Mouse (Mus musculus) limb, embryonic 15.5 days (tissue): ENCODE results near the gene Ifi204. TPM values are rescaled to one million over a fixed set of nuclear protein-coding genes. Genes with fewer than 3 reads are reported as not detected.
"Not testable (repeated sequence)": the region's sequence is repeated elsewhere in the genome, so short reads cannot be mapped to it uniquely, and the experiment has no call there.

Experiments
- ATAC-seq: fragments of 200-750 bp; cut with Nextera tagmentation; 2 replicates; pipeline ENCODE4 v1.8.0; 2017; ENCODE audit warnings: low read depth, moderate TSS enrichment; ENCODE audit not compliant: insufficient number of reproducible peaks, low FRiP score, low TSS enrichment
- H3K27ac ChIP-seq: fragments of 300-500 bp; sonication (generic); 2 replicates; pipeline ENCODE4 v1.5.1; 2015; ENCODE audit warnings: moderate library complexity, mild to moderate bottlenecking, inconsistent platforms
- H3K27me3 ChIP-seq: fragments of 300-500 bp; sonication (generic); 2 replicates; pipeline ENCODE4 v1.6.1; 2015; ENCODE audit warnings: inconsistent platforms
- H3K36me3 ChIP-seq: fragments of 300-500 bp; sonication (generic); 2 replicates; pipeline ENCODE4 v1.6.1; 2015; ENCODE audit warnings: inconsistent platforms
- H3K4me1 ChIP-seq: fragments of 300-500 bp; sonication (generic); 2 replicates; pipeline ENCODE4 v1.6.1; 2015; ENCODE audit warnings: inconsistent platforms
- H3K4me2 ChIP-seq: fragments of 300-500 bp; sonication (generic); 2 replicates; pipeline ENCODE4 v1.6.1; 2015; ENCODE audit warnings: mild to moderate bottlenecking, inconsistent platforms
- H3K4me3 ChIP-seq: fragments of 300-500 bp; sonication (generic); 2 replicates; pipeline ENCODE4 v1.5.1; 2015; ENCODE audit warnings: mild to moderate bottlenecking, inconsistent platforms
- H3K9ac ChIP-seq: fragments of 300-500 bp; sonication (generic); 2 replicates; pipeline ENCODE4 v1.6.1; 2015; ENCODE audit warnings: inconsistent platforms
- H3K9me3 ChIP-seq: fragments of 300-500 bp; sonication (generic); 2 replicates; pipeline ENCODE4 v1.6.1; 2016; ENCODE audit warnings: inconsistent platforms
- WGBS: fragments of 180-500 bp; shearing (Covaris S2); methylation state at CpG from one replicate; pipeline ENCODE4 v1.1.7; 2015; 5-methylcytosine and 5-hydroxymethylcytosine counted together
- polyA plus RNA-seq: library from polyadenylated mRNA; unstranded; fragments of >200 nt; fragmentation: Nextera tagmentation; extraction: Ambion mirVana; gene quantifications from 2 replicates; pipeline ENCODE4 v1.2.1, GENCODE M21; 2015

Ifi204 gene
- 2.9 and 3.1 TPM in 2 replicates for polyA plus RNA-seq

DNA sequence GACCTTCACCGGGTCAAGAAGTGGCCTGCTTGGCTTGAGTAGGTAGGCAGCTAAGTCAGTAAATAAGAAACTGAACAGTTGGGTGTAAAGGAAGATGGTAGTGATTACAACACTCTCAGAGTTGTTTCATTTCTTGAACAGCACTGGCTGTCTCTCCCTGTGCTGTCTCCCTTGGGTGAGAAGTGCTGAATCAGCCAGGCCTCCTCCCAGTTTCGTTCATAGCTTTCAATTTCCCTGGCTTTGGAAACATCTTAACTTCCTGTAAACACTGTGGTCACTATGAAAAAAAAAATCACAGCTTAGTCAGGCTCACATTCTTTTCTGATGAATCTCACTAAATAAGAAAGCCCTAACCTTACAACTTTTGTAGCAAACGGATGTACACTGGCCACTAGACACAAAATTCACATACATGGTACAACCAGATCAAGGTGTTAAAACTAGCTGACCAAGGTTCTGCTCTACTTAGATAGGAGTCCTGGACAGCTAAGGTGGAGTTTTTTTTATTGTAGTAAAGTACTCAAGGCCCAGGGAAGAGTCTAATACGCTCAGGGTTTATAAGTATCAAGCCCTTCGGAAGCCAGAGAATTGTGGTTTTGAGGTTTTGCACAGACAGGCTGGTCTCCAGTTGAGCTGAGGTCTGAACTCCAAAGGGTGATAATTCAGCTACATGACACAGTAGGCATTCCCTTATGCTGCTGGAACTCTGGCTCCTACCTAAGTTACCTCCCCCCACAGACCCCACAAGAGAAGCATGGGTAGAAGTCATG, at the start of gene Ifi204:
Ifi204 (minus strand) TSS at position 96 of the 770 bp plus-strand sequence.
- not testable (repeated sequence) for H3K36me3 ChIP-seq, H3K9ac ChIP-seq, H3K9me3 ChIP-seq, H3K27ac ChIP-seq, ATAC-seq, H3K4me1 ChIP-seq, H3K4me3 ChIP-seq, H3K4me2 ChIP-seq, H3K27me3 ChIP-seq
- WGBS = 75% methylated on average over 5 of the region's 5 CpGs

DNA sequence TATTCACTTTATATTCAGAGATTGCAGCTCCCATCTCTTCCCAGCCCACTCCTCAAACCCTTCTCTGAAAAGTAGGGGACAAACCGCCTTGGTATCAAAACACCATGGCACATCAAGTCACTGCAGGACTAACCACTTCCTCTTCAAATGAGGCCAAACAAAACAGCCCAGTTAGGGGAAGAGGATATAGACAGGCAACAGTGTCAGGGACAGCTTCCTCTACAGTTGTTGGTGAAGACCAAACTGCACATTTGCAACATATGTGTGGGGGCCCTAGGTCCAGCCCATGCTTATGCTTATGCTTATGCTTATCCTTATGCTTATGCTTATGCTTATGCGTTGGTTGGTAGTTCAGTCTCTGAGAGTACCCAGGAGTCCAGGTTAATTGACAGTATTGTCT, 42.6 kb upstream of the Ifi204 start:
- H3K27me3 ChIP-seq, H3K27ac ChIP-seq, H3K9me3 ChIP-seq, H3K36me3 ChIP-seq, ATAC-seq, H3K4me2 ChIP-seq, H3K9ac ChIP-seq, H3K4me3 ChIP-seq, H3K4me1 ChIP-seq: not testable (repeated sequence)
- WGBS = 79% methylated on average over 2 of the region's 2 CpGs

DNA sequence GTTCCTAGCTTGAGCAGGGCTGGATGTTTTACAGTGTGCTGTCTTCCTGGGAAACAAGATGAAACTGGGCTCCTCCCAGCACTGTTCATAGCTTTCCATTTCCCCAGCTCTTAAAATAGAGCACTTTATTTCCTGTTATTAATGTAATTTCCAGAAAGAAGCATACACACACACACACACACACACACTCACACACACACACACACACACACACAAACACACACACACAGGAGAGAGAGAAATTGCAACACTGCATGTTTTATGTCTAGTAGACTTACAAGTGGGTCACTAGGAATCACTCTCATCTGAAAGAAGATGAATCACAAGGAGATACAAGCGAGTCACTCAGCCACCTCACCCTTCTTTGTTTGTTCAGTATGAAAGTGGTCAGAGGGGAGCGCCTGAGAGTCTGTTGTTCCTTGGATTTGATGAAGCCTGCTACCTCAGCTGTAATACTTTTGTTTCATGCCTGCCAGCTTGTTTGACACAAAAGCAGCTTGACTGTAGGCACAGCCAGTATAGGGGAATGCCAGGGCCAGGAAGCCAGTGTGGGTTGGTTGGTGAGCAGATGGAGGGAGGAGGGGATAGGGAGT, 36.0 kb upstream of the Ifi204 start:
- H3K4me3 ChIP-seq, H3K9me3 ChIP-seq, ATAC-seq, H3K27me3 ChIP-seq, H3K9ac ChIP-seq, H3K4me1 ChIP-seq, H3K4me2 ChIP-seq, H3K27ac ChIP-seq, H3K36me3 ChIP-seq: not testable (repeated sequence)
- WGBS = 79% methylated on average over 2 of the region's 2 CpGs

DNA sequence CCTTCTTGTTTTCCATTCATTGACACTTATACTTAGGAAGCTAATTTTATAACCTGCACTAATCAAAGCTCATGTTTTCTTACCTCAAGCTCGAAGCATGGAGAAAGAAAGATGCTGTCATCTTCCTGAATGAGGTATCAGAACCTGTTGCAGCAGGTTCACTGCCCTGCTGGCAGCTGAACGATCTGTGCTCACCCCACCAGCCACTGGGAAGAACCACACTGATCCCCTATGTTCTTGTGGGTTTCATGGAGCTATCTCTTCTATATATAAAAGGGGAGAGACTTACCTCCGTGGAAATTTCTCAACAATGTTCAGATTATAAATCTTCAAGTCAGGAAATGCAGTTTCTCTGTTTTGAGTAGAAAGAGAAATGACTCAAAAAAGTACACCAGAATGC, 35.5 kb upstream of the Ifi204 start:
- H3K4me1 ChIP-seq, ATAC-seq, H3K27ac ChIP-seq, H3K4me2 ChIP-seq, H3K9ac ChIP-seq, H3K9me3 ChIP-seq, H3K36me3 ChIP-seq, H3K4me3 ChIP-seq, H3K27me3 ChIP-seq: not testable (repeated sequence)
- WGBS = 52% methylated on average over 3 of the region's 3 CpGs

DNA sequence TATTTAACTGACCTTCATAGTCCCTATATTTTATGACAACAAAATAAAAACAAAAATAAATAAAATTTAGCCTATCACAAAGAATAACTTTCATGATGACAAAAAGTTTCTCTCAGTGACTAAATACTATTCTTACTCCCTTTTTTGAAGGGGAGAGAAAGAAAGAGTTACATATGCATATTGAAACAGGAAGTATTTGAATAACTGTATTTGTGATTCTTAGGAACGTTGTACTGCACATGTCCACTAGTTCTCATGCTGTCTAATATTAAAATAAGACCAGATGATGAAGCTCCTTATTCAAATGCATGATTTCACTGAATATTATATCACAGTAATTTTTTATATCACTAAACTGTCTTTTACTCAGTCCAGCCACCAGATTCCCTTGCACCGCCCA, 35.0 kb upstream of the Ifi204 start:
- H3K4me1 ChIP-seq, H3K9me3 ChIP-seq, H3K9ac ChIP-seq, H3K4me2 ChIP-seq, H3K4me3 ChIP-seq, H3K36me3 ChIP-seq, H3K27me3 ChIP-seq, H3K27ac ChIP-seq, ATAC-seq: not testable (repeated sequence)
- WGBS = 79% methylated on average over 2 of the region's 2 CpGs

DNA sequence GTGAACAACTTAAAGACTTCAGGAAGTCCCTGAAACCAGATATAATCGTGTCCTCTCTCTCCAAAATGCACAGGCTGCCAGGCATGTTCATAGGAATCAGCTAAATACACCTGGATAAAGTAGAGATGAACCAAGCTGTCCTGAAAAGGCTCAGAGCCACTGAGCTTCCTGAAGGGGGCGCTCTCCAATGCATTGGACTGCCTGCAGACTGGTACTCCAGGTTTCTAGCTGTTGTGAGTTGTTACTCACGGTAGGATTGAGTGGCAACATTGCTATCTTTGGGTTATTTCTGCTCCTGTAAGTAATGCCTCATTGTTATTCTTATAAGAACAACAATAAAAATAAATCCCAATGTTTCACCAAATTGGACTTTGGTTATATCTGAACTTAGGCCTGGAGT, 6.7 kb upstream of the Ifi204 start:
- H3K9ac ChIP-seq, H3K36me3 ChIP-seq, H3K4me2 ChIP-seq, H3K4me1 ChIP-seq, H3K27ac ChIP-seq, ATAC-seq, H3K4me3 ChIP-seq, H3K9me3 ChIP-seq, H3K27me3 ChIP-seq: not testable (repeated sequence)
- WGBS = 48% methylated on average over 3 of the region's 3 CpGs

DNA sequence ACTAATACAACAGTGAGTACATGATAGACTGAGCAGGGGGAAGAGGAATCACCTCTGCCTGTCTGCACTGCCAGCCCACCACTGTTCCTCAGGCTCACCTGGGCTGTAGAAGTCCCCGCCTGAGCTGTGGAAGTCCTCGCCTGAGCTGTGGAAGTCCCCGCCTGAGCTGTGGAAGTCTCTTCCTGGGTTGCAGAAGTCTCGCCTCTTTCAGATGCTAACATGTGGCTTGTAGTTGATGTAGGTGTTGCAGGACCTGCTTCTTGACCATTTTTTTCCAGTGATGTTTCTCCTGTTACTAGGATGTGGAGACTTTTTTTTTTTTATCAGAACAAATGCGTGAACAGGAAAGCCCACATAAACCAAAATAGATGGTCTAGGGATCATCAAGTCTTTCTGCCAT, 6.7 kb downstream of the Ifi204 start:
- not testable (repeated sequence) for H3K36me3 ChIP-seq, ATAC-seq, H3K27ac ChIP-seq, H3K9me3 ChIP-seq, H3K4me2 ChIP-seq, H3K4me1 ChIP-seq, H3K27me3 ChIP-seq, H3K9ac ChIP-seq, H3K4me3 ChIP-seq
- WGBS = 76% methylated on average over 5 of the region's 5 CpGs

DNA sequence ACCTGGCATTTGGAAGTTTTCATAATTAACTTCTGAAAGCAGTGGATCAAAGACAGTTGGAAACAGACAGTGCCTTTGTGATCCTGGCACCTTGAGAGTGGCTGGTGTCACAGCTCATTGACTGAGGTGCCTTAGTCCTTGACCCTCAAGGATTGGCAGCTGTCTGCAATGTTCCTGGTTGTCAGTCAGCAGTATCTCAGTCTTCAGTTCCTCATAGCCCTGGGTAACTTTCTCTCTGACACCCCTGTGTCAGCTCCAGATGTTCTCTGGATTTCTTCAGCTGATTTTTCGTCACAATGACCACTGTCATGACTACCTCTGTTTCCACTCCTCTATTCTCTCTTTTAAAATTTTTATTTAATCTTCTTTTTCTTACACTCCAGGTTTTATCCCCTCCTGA, 24.5 kb downstream of the Ifi204 start:
- no peaks in the 10 kb centered on the region for H3K36me3 ChIP-seq
- no peaks in the 10 kb centered on the region for H3K27me3 ChIP-seq
- WGBS = 53% methylated on average over 1 of the region's 1 CpGs
- no peak overlapping the region for H3K4me2 ChIP-seq
- ATAC-seq = no peak
- H3K4me3 ChIP-seq = no peak overlapping the region
- H3K27ac ChIP-seq = no peak overlapping the region
- H3K4me1 ChIP-seq = no peaks in the 10 kb centered on the region
- no peaks in the 10 kb centered on the region for H3K9me3 ChIP-seq
- no peak overlapping the region for H3K9ac ChIP-seq

DNA sequence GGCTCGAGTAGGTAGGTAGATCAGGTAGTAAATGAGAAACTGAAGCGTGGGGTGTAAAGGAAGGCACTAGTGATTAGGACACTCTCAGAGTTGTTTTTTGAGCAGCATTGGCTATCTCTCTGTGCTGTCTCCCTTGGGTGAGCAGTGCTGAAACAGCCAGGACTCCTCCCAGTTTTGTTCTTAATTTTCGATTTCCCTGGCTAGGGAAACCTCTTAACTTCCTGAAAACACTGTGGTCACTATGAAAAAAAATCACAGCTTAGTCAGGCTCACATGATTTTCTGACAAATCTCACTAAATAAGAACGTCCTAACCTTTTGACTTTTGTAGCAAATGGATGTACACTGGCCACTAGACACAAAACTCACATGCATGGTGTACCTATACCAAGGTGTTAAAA, 25.1 kb downstream of the Ifi204 start, which contains the start of gene Ifi207:
Ifi207 (minus strand) TSS at position 92 of the 400 bp plus-strand sequence.
- no peak for ATAC-seq
- H3K36me3 ChIP-seq = no peaks in the 10 kb centered on the region
- WGBS = 71% methylated on average over 4 of the region's 4 CpGs
- H3K4me3 ChIP-seq = no peak within 1 kb of the TSS
- no peaks in the 10 kb centered on the region for H3K9me3 ChIP-seq
- H3K4me1 ChIP-seq = no peaks in the 10 kb centered on the region
- H3K27me3 ChIP-seq = no peaks in the 10 kb centered on the region
- no peak within 1 kb of the TSS for H3K4me2 ChIP-seq
- no peak within 1 kb of the TSS for H3K27ac ChIP-seq
- H3K9ac ChIP-seq = no peak within 1 kb of the TSS

DNA sequence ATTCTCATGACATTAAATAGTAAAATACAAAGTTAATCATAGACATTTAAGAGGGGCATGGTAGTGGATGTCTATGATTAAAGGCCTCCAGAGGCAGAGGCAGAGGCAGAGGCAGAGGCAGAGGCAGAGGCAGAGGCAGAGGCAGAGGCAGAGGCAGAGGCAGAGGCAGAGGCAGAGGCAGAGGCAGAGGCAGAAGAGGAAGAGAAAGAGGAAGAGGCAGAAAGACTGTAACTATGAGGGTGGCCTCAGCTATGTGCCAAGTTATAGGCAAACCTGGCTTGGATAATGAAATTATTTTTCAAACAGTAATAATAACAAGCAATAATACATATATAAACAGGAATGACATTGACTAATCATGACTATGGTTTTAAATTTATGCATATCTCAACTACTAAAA, 26.2 kb downstream of the Ifi204 start:
- Histone ChIP-seq H3K4me2 (no peak overlapping the region), H3K9me3 (no peaks in the 10 kb centered on the region), H3K27ac (no peak overlapping the region), H3K4me1 (no peaks in the 10 kb centered on the region), H3K27me3 (no peaks in the 10 kb centered on the region), H3K36me3 (no peaks in the 10 kb centered on the region), H3K9ac (no peak overlapping the region), H3K4me3 (no peak overlapping the region)
- no peak for ATAC-seq

DNA sequence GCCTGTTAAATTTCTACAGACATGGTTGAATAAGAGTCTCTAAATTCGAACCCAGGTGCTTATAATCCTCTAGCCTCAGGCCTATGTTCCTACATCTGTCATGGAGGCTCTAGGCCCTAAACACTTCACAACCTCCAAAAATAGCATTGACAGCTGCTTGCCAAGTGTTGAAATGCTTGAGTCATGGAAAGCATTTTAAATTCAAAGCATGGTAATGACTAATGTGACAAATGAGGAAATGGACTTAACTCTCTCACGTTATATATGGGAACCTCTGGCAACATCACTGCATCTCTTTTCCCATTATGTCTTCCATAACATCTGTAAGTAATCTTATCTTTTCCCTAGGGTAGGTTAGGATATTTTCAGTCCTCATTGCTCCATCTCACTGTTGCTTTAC, 29.8 kb downstream of the Ifi204 start:
- Histone ChIP-seq H3K4me1 (no peaks in the 10 kb centered on the region), H3K27me3 (no peaks in the 10 kb centered on the region), H3K9me3 (no peaks in the 10 kb centered on the region), H3K4me2 (no peak overlapping the region), H3K36me3 (no peaks in the 10 kb centered on the region), H3K9ac (no peak overlapping the region), H3K27ac (no peak overlapping the region), H3K4me3 (no peak overlapping the region)
- ATAC-seq = no peak
- 53% methylated on average over 2 of the region's 2 CpGs for WGBS

DNA sequence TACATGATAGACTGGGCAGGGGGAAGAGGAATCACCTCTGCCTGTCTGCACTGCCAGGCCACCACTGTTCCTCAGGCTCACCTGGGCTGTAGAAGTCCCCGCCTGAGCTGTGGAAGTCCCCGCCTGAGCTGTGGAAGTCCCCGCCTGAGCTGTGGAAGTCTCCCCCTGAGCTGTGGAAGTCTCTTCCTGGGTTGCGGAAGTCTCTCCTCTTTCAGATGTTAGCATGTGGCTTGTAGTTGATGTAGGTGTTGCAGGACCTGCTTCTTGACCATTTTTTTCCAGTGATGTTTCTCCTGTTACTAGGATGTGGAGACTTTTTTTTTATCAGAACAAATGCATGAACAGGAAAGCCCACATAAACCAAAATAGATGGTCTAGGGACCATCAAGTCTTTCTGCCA, 31.7 kb downstream of the Ifi204 start:
- H3K27me3 ChIP-seq, ATAC-seq, H3K4me3 ChIP-seq, H3K27ac ChIP-seq, H3K4me2 ChIP-seq, H3K9me3 ChIP-seq, H3K4me1 ChIP-seq, H3K36me3 ChIP-seq, H3K9ac ChIP-seq: not testable (repeated sequence)
- 87% methylated on average over 4 of the region's 4 CpGs for WGBS

DNA sequence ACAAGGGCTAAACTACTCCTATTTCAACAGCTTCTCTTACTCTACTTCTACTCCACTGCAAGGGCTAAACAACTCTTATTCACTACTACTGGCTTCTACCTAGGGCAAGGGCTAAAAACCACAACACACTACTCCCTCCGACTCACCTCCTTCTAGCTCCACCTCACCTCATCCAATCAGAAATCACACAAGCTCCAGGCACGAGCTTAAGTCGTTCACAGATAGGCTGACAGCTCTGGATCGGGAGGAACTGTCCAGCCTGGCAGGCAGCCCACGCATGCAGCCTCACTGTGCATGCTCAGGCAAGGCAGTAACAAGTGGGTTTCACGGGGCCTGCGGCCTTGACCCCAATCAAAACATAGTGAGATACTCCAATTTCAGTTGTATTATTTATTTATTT, 33.5 kb downstream of the Ifi204 start:
- Histone ChIP-seq H3K36me3 (no peaks in the 10 kb centered on the region), H3K9ac (no peak overlapping the region), H3K4me3 (no peak overlapping the region), H3K27ac (no peak overlapping the region), H3K9me3 (no peaks in the 10 kb centered on the region), H3K4me1 (no peaks in the 10 kb centered on the region), H3K27me3 (no peaks in the 10 kb centered on the region), H3K4me2 (no peak overlapping the region)
- WGBS = 18% methylated on average over 7 of the region's 7 CpGs
- no peak for ATAC-seq
